Mouse (Mus musculus): ENCODE results near the gene Olfr583. TPM values are rescaled to one million over a fixed set of nuclear protein-coding genes. Genes with fewer than 3 reads are reported as not detected.

Olfr583 gene
- not detected for total RNA-seq (2021)
- long read RNA-seq = 0 reads

- DNase-seq (ENCODE audit: low spot score in 2 of 2) = no peak
Observed at GRCm38 (mm10) chr7:103051000-103051399, at the start of gene Olfr583. Gene Olfr583, plus strand, starts transcription at chr7:103051300.

GRCm38 (mm10) chr7:103037724-103038123 is 13.4 kb upstream of the Olfr583 start, which contains the start of gene Olfr582:
Gene Olfr582, plus strand, starts transcription at chr7:103038024.
- no peak for DNase-seq (ENCODE audit: low spot score in 2 of 2)

GRCm38 (mm10) chr7:103081585-103081984 is 30.5 kb downstream of the Olfr583 start, which contains the start of gene Olfr584:
Gene Olfr584, plus strand, starts transcription at chr7:103081885.
- no peak for DNase-seq (ENCODE audit: low spot score in 2 of 2)

- no peak for DNase-seq (ENCODE audit: low spot score in 2 of 2)
Observed at GRCm38 (mm10) chr7:103097420-103097819, 46.3 kb downstream of the Olfr583 start, which contains the start of gene Olfr585. Gene Olfr585, plus strand, starts transcription at chr7:103097720.

Other genes with a start within 250 kb of the Olfr583 start
- not detected for gene Olfr564, start 247.8 kb upstream of the Olfr583 start, total RNA-seq (2021)
- gene Olfr566, start 192.5 kb upstream of the Olfr583 start, total RNA-seq (2021) = not detected
- not detected for gene Olfr568, start 174.2 kb upstream of the Olfr583 start, total RNA-seq (2021)
- not detected for gene Olfr569, start 160.4 kb upstream of the Olfr583 start, total RNA-seq (2021)
- not detected for gene Olfr570, start 156.7 kb upstream of the Olfr583 start, total RNA-seq (2021)
- gene Olfr571, start 133.8 kb upstream of the Olfr583 start, total RNA-seq (2021) = not detected
- not detected for gene Olfr572, start 126.9 kb upstream of the Olfr583 start, total RNA-seq (2021)
- not detected for gene Olfr573-ps1, start 108.7 kb upstream of the Olfr583 start, total RNA-seq (2021)
- gene Olfr574, start 102.8 kb upstream of the Olfr583 start, total RNA-seq (2021) = not detected
- not detected for gene Olfr575, start 92.5 kb upstream of the Olfr583 start, total RNA-seq (2021)
- not detected for gene Olfr576, start 88.6 kb upstream of the Olfr583 start, total RNA-seq (2021)
- not detected for gene Olfr577, start 75.4 kb upstream of the Olfr583 start, total RNA-seq (2021)
- not detected for gene Olfr578, start 62.0 kb upstream of the Olfr583 start, total RNA-seq (2021)
- not detected for gene Olfr582, start 13.3 kb upstream of the Olfr583 start, total RNA-seq (2021)
- not detected for gene Olfr584, start 30.6 kb downstream of the Olfr583 start, total RNA-seq (2021)
- gene Olfr585, start 46.4 kb downstream of the Olfr583 start, total RNA-seq (2021) = not detected
- gene Olfr586, start 74.3 kb downstream of the Olfr583 start, total RNA-seq (2021) = not detected
- gene Olfr588-ps1, start 89.6 kb downstream of the Olfr583 start, total RNA-seq (2021) = not detected
- gene Olfr589, start 105.1 kb downstream of the Olfr583 start, total RNA-seq (2021) = not detected
- gene Olfr591, start 127.0 kb downstream of the Olfr583 start, total RNA-seq (2021) = not detected
- gene Olfr592, start 133.5 kb downstream of the Olfr583 start, total RNA-seq (2021) = not detected
- not detected for gene Olfr593, start 160.6 kb downstream of the Olfr583 start, total RNA-seq (2021)
- gene Olfr594, start 165.7 kb downstream of the Olfr583 start, total RNA-seq (2021) = not detected
- not detected for gene Usp17ld, start 201.2 kb downstream of the Olfr583 start, total RNA-seq (2021)

All from layer of hippocampus, postnatal 10 days (tissue).